Mouse (Mus musculus): ENCODE results near the gene Snapin.

- TF ChIP-seq CTCF (conservative IDR thresholded peaks at IDR 0.05 in 1 of 2, IDR thresholded peaks at IDR 0.05 in 1 of 2; ENCODE audit: low read depth in 2 of 2, low read length in 2 of 2) (no peak), HCFC1 (IDR thresholded peaks at IDR 0.05; ENCODE audit: low read depth, low read length) (no peak), SMC3 (IDR thresholded peaks at IDR 0.05; ENCODE audit: low read depth, low read length) (no peak), POLR2A (IDR thresholded peaks at IDR 0.05; ENCODE audit: low read depth, low read length) (no peak), ETS1 (conservative IDR thresholded peaks at IDR 0.05; ENCODE audit: low read depth, low read length) (no peak), GABPA (IDR thresholded peaks at IDR 0.05; ENCODE audit: insufficient replicate concordance, low read depth, low read length) (no peak)
These were observed 36.5 kb upstream of the Snapin start for GRCm38 (mm10) chr3:90527291-90527873.
